17 mouse cellular contexts compared by ENCODE assay signal in the genomic region with DNA sequence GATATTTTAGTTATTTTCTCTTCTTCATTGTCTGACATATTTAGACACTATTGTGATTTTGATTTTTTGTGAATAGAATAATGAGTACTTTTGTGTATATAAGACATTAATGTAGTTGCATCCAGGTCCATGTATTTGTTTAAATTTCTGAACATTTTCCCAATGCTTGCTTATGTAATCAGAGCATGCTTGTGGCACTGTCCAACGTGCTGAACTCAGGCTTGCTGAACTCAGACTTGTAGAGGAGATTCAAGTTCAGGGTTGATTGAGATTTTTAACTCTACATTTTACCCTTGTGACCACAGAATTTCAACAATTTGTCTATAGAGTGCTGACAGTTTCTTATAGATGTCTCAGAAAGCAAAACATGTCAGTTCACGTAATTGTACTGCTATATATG. TPM values are rescaled to one million over a fixed set of nuclear protein-coding genes. Genes with fewer than 3 reads are reported as not detected.
DNase-seq lines count a peak whose midpoint lies in the region; ATAC-seq and TF ChIP-seq lines count a peak whose summit lies in the region.
"Had no signal": no experiment of that assay in that cellular context is flagged by ENCODE, and none has a peak within 500 bp of the region (broad histone marks: within the 10 kb centered on the region; RNA-seq: fewer than 3 reads in every experiment).

No protein-coding gene starts in this region.

- 53% methylated on average over 2 of the region's 2 CpGs for WGBS in hindbrain, embryonic 11.5 days
- WGBS in hindbrain, embryonic 14.5 days = 59% methylated on average over 2 of the region's 2 CpGs
- WGBS in liver, embryonic 11.5 days = 33% methylated on average over 2 of the region's 2 CpGs
- 35% methylated on average over 2 of the region's 2 CpGs for WGBS in heart, adult 2 months

- no peaks in the 10 kb centered on the region for H3K4me1 ChIP-seq in hindbrain, embryonic 11.5 days (replicated peaks; ENCODE audit: control insufficient read depth, insufficient read depth, low read length)
- no peaks in the 10 kb centered on the region for H3K4me1 ChIP-seq in hindbrain, embryonic 14.5 days (replicated peaks; ENCODE audit: control insufficient read depth, insufficient read depth, low read length)
- H3K4me1 ChIP-seq in liver, embryonic 11.5 days (replicated peaks; ENCODE audit: control insufficient read depth, insufficient read depth, low read length) = no peaks in the 10 kb centered on the region
- H3K4me1 ChIP-seq in heart, adult 2 months (ENCODE audit: control insufficient read depth, insufficient read depth, low read length) = no peaks in the 10 kb centered on the region
- H3K4me1 ChIP-seq: hindbrain, embryonic 12.5 days; liver, embryonic 12.5 days had no signal

- H3K27me3 ChIP-seq in hindbrain, embryonic 11.5 days (ENCODE audit: control insufficient read depth, insufficient read depth, low read length) = no peaks in the 10 kb centered on the region
- no peaks in the 10 kb centered on the region for H3K27me3 ChIP-seq in hindbrain, embryonic 14.5 days (ENCODE audit: control insufficient read depth, insufficient read depth, low read length)
- no peaks in the 10 kb centered on the region for H3K27me3 ChIP-seq in liver, embryonic 11.5 days (replicated peaks; ENCODE audit: control insufficient read depth, insufficient read depth, low read length)
- H3K27me3 ChIP-seq in heart, adult 2 months (ENCODE audit: control insufficient read depth, insufficient read depth, low read length) = no peaks in the 10 kb centered on the region
- H3K27me3 ChIP-seq: hindbrain, embryonic 12.5 days; liver, embryonic 12.5 days had no signal

- no peak for TF ChIP-seq CTCF in heart, adult 2 months (IDR thresholded peaks at IDR 0.05)

- H3K4me3 ChIP-seq in hindbrain, embryonic 11.5 days (ENCODE audit: low read depth, low read length) = no peak overlapping the region
- H3K4me3 ChIP-seq in hindbrain, embryonic 14.5 days (replicated peaks; ENCODE audit: low read length) = no peak overlapping the region
- no peak overlapping the region for H3K4me3 ChIP-seq in liver, embryonic 11.5 days (ENCODE audit: low read depth, low read length)
- H3K4me3 ChIP-seq in heart, adult 2 months = no peak overlapping the region
- H3K4me3 ChIP-seq: hindbrain, embryonic 12.5 days; layer of hippocampus, adult 2 months; liver, embryonic 12.5 days had no signal

- no peaks in the 10 kb centered on the region for H3K79me2 ChIP-seq in heart, adult 2 months (replicated peaks; ENCODE audit: control insufficient read depth, insufficient read depth, low read length)

- no peak for TF ChIP-seq POLR2A in heart, adult 2 months (IDR thresholded peaks at IDR 0.05; ENCODE audit: insufficient read depth, low read depth, low read length)

- H3K9ac ChIP-seq in hindbrain, embryonic 11.5 days (ENCODE audit: low read depth, low read length) = no peak overlapping the region
- H3K9ac ChIP-seq in hindbrain, embryonic 14.5 days = no peak overlapping the region
- H3K9ac ChIP-seq in liver, embryonic 11.5 days (ENCODE audit: low read depth, low read length) = no peak overlapping the region
- H3K9ac ChIP-seq in heart, adult 2 months (ENCODE audit: low read depth, low read length) = no peak overlapping the region
- H3K9ac ChIP-seq: hindbrain, embryonic 12.5 days; liver, embryonic 12.5 days had no signal

- H3K9me3 ChIP-seq in hindbrain, embryonic 11.5 days (ENCODE audit: control insufficient read depth, low read length) = no peaks in the 10 kb centered on the region
- H3K9me3 ChIP-seq in hindbrain, embryonic 14.5 days (ENCODE audit: control insufficient read depth, low read length) = no peaks in the 10 kb centered on the region
- no peaks in the 10 kb centered on the region for H3K9me3 ChIP-seq in liver, embryonic 11.5 days (ENCODE audit: control insufficient read depth, low read length)
- H3K9me3 ChIP-seq: hindbrain, embryonic 12.5 days; liver, embryonic 12.5 days had no signal

- peak; percentile 16 for DNase-seq in hindbrain, embryonic 11.5 days (ENCODE audit: low spot score)
- DNase-seq in hindbrain, embryonic 14.5 days (ENCODE audit: low spot score) = no peak
- DNase-seq in 416B (ENCODE audit: low read depth) (peak; percentile 17), R1 (ENCODE audit: low read depth, low spot score) (peak; percentile 29)
- peak; percentile 57 for DNase-seq in forelimb bud, embryonic 11.5 days (ENCODE audit: low read depth, low spot score)
- DNase-seq in liver, embryonic 11.5 days (ENCODE audit: low spot score) = no peak
- DNase-seq in heart, adult 2 months = no peak
- DNase-seq in gastrocnemius, postnatal 36 days = no peak
- DNase-seq: cerebellum, postnatal 14 days; kidney, adult 18-20 months; lung, postnatal 10 days had no signal

- no peak for TF ChIP-seq EP300 in heart, adult 2 months (IDR thresholded peaks at IDR 0.05; ENCODE audit: insufficient read depth, low read depth, low read length)

- intact Hi-C loops in heart, adult 2 months (cut with DNase I) = no loop called here
- intact Hi-C loops in gastrocnemius, postnatal 36 days (cut with DNase I) = no loop called here

- no peak overlapping the region for H3K4me2 ChIP-seq in hindbrain, embryonic 11.5 days (replicated peaks; ENCODE audit: low read depth, low read length)
- H3K4me2 ChIP-seq in hindbrain, embryonic 14.5 days (replicated peaks) = no peak overlapping the region
- H3K4me2 ChIP-seq in liver, embryonic 11.5 days = no peak overlapping the region
- H3K4me2 ChIP-seq: heart, embryonic 11.5 days; hindbrain, embryonic 12.5 days; liver, embryonic 12.5 days; midbrain, embryonic 11.5 days had no signal

- no peak overlapping the region for H3K27ac ChIP-seq in hindbrain, embryonic 11.5 days (ENCODE audit: low read depth, low read length)
- no peak overlapping the region for H3K27ac ChIP-seq in hindbrain, embryonic 14.5 days
- H3K27ac ChIP-seq in liver, embryonic 11.5 days (ENCODE audit: low read depth, low read length) = no peak overlapping the region
- no peak overlapping the region for H3K27ac ChIP-seq in heart, adult 2 months
- H3K27ac ChIP-seq: hindbrain, embryonic 12.5 days; layer of hippocampus, adult 2 months; liver, embryonic 12.5 days had no signal

- no peaks in the 10 kb centered on the region for H3K36me3 ChIP-seq in hindbrain, embryonic 11.5 days (ENCODE audit: control insufficient read depth, insufficient read depth, low read length)
- no peaks in the 10 kb centered on the region for H3K36me3 ChIP-seq in hindbrain, embryonic 14.5 days (replicated peaks; ENCODE audit: control insufficient read depth, insufficient read depth)
- no peaks in the 10 kb centered on the region for H3K36me3 ChIP-seq in liver, embryonic 11.5 days (ENCODE audit: control insufficient read depth, insufficient read depth, low read length)
- H3K36me3 ChIP-seq in heart, adult 2 months (ENCODE audit: control insufficient read depth, insufficient read depth, low read length) = no peaks in the 10 kb centered on the region
- H3K36me3 ChIP-seq: hindbrain, embryonic 12.5 days; liver, embryonic 12.5 days had no signal

- no peak for ATAC-seq in hindbrain, embryonic 11.5 days (ENCODE audit: low FRiP score)
- ATAC-seq in hindbrain, embryonic 14.5 days (ENCODE audit: low FRiP score) = no peak
- ATAC-seq in liver, embryonic 11.5 days (replicated peaks; ENCODE audit: low FRiP score) = no peak
- ATAC-seq: forebrain, embryonic 16.5 days; liver, embryonic 12.5 days had no signal

RNA-seq across cellular contexts. Expression of a gene that starts 14.5 kb away (rescaled TPM):
- polyA plus RNA-seq in hindbrain, embryonic 11.5 days (2014; fragmentation: Nextera tagmentation; extraction: Ambion mirVana) = 6.5 and 8.7 TPM in 2 replicates
- 45.6 and 48.2 TPM in 2 replicates for polyA plus RNA-seq in hindbrain, embryonic 14.5 days (2014; fragmentation: Nextera tagmentation; extraction: Ambion mirVana)
- polyA plus RNA-seq in liver, embryonic 11.5 days (2014; fragmentation: Nextera tagmentation; extraction: Ambion mirVana) = 0.26 and 0.62 TPM in 2 replicates
- total RNA-seq in heart, adult 2 months (2021) = 1 to 10 TPM; 1.2 to 1.9 TPM
- polyA plus RNA-seq in heart, adult 2 months (2012; rRNA removed) = 0.53 and 0.56 TPM in 2 replicates
- under 1 TPM; 0.15 to 0.39 TPM for total RNA-seq in gastrocnemius, postnatal 36 days (2021)

Comparison
In these comparisons a context has a peak if more than half of its experiments do, and no peak if none do; other contexts are left out.
1. DNase-seq: peak in hindbrain, embryonic 11.5 days (single experiment), 416B (single experiment), R1 (single experiment) and forelimb bud, embryonic 11.5 days (single experiment); none in hindbrain, embryonic 14.5 days (single experiment), liver, embryonic 11.5 days (single experiment), heart, adult 2 months (0 of 2) and gastrocnemius, postnatal 36 days (0 of 2).